Mouse (Mus musculus) brain, adult 2 months (tissue): ENCODE data around the gene Fat2.

ENCODE experiments used
- DNase-seq: peaks from one replicate; pipeline ENCODE4 v3.0.0; 2011; ENCODE audit warnings: low read depth, low spot score

Fat2 gene

DNA sequence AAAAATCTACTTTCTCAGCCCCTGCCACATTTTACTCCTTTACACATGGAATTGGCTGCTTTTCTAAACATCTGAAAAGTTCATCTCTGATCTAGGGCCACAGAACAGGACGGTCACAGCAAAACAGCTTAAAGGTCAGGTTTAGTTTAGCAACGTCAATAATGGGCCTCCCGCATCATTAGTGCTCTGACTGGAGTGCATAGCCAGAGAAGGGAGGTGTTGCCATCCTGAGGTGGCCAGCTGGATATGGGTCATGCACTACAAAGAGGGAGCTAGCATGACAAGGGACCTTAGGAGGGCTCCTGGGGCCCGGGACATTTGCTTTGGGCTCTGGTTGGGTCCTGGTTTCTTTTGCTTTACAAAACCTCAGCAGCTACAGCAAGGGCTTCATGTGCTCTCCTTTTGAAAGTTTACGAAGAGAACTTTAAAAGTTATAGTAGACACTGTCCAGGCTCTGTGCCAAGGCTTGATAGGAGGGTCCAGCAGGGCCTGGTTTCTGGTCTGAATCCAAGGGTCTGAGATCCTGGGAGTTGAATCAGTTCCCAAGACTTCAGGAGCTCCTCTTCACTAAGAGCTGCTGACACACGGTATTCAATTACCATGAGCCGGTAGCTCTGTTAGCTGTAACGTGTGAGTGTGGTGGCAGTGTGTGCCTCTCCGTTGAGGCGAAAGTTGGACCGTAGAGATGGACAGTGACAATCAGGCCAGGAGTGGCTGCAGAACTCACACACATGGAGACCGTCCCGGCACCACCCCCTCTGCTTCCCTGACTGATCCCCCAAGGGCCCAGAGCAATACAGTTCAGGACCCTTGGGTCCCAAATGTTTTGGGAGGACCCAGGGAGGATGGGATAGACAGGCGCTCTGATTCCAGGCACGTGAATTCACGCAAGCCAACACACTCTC lies 6.2 kb downstream of the Fat2 start:
- no peak for DNase-seq

DNA sequence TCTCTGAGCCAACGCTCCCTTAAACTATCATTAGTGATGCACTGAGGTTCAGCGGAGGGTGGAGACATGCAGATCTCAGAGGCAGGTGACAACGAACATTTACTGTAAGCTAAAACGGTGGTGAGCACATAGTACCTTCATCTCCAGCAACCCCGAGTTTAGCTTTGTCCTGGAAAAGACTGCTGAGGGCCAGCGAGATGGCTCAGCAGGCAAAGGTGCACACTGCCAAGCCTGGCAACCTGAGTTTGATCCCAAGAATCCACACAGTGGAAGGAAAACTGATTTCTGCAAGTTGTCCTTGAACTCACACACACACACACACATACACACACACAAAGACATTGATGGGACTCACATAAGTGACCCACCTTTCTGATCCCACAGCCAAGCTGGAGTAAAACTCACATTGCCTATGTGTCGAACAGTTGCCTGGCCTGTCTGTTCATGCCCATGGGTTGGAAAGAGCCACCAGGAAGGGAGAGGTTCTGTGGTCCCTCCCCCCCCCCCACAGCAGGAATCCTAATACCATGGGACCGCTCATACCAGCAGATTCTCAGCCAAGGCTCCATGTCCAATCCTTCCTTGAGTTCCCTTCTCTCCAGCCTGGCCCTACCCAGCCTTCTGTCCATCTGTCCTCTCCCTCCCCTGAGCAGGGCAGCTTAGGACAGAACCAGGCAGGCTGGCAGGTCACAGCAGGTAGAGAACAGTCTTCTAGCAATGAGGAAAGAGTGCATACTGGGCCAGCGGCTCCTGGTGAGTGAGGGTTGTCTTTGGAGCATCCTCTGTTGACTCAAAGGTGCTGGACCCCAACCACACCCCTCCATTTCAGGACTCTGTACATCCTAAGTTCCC lies 8.6 kb downstream of the Fat2 start:
- peak; percentile 94 for DNase-seq

DNA sequence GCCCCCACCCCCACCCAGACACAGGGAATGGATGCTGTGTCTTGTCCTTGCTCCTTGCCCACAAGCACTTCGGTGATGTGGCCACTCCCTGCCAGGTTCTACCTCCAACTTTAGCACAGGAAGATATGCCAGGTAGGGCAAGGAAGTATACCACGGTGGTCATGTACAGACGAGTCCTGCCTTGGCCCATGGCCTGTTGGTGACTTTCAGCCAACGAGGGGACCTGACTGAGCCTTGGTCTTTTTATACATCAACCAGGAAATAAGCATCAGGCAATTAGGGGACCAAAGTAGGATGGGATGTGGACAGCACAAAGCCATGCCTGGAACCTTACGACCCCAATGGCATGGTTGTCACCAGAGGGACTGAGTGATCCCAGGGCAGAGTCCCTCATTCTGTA lies 9.3 kb downstream of the Fat2 start:
- no peak for DNase-seq

DNA sequence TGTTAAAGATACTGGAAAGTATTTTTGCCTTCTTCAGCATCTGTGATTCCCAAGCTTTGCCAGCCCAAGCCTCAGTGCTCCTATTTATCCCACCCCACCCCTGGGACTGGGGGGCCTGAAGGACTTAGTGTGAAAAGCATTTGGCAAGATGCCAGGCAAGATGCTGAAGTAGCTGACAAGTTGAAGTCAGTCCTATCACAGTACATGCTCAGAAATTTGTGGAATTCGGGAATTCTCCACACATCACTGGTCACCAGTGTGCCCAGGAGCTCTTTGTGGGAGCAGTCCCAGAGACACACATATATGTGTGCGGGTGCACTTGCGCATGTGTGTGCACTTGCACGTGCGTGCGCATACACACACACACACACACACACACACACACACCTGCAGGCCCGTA lies 10.2 kb downstream of the Fat2 start:
- DNase-seq = no peak

DNA sequence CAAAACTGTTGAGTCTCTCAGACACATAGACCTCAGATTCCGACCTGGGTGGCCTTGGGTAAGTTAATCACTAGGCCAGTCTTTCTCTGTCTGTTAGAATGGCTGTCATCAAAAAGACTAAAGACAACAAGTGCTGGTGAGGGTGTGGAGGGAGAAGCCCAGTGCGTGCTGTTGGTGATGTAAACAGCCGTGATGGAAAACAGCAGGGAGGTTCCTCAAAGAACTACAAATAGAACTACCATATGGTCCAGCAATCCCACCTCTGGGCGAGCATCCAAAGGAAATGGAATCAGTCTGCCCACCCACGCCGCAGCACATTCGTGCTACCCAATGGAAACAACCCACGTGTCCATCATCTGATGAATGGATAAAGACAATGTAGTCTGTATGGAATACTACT lies 12.5 kb downstream of the Fat2 start:
- DNase-seq = peak; percentile 96

DNA sequence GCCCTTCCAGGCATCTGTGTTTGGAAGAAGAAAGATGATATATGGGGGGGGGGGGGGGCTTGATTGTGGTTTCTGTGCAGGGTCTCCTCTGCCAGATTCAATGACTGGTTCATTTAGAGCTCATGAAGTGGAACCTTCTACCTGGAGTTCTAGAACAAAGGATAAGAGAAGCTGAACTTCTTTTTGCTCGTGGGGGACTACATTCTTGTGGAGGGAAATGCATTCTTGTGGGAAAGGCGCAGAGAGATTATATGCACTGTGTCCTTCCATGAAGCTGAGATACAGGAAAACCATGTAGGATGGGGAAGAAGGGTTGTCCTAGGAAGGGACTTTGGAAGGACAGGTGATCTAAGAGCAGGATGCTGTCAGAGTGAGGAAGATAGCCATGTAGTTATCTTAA lies 15.4 kb downstream of the Fat2 start:
- no peak for DNase-seq

DNA sequence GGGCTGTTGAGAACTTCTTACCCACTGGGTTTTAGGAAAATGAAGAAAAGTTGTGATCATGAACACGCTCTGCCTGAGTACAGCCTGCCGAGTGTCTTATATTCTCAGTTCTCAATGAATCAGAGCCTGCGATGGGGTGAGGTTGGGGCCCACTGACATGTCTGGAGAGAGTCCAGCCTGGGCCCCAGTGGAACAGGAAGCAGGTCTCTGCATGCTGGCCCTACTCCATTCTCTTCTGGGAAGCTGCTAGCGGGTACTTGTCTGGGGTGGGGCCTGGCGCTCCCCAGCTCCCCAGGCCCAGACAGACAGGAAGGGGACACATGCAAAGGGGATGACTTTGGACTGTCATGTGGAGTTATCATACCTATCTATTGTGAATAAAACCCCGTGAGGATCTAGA lies 20.4 kb downstream of the Fat2 start:
- peak; percentile 55 for DNase-seq

DNA sequence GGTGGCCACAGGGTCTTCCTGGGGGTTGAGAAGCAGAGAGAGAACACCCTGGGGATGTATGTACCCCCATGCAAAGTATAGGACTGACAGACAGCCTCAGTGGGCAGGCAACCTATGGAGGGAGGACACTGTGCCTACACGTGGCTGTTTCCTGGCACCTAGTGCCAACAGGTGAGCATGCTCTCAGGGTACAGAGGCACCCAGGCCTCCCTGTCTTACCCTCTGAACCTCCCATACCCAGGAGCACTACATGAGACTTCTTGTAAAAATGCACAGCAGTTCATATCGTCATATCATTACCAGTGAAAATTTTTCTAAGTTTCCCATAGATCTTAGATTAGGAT lies 21.7 kb downstream of the Fat2 start:
- DNase-seq = no peak

DNA sequence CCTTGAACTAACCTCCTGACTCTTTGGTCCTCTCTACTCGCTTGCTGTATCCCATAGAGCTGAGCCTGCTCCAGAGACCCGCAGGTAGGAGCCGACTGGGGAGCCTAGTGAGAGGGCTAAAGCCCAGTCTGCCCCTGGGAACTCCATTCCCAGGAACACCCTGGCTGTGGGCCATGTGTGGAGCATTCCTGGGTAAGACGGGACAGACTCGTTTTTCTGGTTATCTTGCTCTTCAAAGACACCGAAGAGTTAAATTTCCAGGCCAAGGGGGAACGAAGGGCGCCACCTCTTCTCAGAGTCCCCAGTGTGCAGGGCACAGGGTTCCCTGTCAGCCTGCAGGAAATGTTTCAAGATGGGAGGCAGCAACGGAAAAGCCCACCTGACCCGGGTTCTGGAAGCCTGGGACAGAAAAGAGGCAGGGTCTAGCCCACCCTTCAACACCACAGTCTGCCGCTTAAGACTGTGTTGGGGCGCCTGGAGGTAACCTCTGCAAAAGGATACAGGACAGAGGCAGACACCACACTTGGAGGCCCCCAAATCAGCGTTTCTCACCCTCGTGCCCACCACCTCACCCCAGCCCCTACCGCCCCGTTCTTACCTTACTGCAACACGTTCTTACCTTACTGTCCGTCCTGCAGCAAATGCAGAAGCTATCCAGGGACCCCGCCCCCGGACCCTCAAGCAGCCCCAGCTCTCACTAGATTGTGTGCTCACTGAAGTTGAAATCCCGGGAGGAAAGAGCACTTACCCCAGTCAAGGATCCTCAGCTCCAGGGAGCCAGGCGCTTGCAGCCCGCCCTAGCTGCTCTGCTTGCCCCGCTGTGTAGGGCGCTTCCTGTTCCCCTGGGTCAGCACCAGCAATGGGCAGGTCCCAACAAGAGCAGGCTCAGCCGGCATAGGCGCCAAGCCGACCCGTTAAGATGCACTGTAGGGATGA lies 22.3 kb downstream of the Fat2 start:
- DNase-seq = no peak

DNA sequence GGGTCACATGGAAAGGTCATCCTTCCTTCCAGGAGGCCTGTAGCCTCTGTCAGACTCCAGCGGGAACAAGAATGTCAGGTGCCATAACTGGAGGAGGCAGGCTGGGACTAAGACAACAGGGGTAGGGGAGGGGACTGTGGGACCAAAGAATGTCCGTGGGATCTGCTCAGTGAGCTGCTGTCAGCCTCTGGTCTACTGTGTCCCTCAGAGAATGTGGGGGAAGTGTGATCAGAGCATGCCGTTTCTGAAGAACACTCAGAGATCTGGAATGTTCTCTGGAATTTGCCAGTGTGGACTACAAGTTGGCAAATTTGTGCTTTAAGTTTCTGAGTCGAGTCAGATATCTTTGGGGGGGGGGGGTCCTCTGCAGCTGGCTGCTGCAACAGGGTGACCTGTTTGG lies 34.0 kb downstream of the Fat2 start:
- no peak for DNase-seq

DNA sequence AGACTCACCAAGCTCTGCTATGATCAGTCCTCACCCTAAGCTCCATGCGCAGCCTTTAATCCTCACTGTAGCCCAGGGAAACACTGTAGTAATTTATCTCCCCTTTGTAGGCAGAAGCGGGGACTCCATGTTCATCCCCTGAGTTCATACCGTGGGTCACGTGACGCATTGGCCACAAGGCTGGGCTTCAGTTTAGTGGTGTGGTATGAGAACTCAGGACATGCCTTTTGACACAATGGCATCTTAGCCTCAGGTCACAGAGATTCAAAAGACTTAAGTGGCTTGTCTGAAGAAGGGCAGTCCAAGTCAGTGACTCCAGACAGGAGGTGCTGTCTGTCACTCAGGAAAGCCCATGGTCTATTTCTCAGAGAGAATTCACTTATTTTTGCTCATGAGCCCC lies 43.2 kb downstream of the Fat2 start:
- DNase-seq = no peak

DNA sequence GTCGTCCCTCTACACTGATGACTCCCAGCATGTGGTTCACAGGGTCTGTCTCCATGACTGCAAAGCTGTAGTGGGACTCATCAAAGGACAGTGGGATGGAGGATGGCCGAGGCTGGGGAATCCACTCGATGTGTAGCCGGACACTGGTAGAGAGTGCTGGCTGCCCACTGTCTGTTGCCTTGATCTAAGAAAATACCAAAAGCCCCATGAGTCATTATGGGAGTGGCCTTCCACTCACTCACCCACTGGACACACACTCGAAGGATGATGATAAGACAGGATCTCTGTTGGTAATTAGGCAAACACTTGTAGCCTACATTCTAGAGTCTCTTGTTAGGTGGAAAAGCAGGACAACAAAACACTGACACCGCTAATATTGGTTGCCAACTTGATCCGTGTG lies 44.5 kb downstream of the Fat2 start:
- no peak for DNase-seq

DNA sequence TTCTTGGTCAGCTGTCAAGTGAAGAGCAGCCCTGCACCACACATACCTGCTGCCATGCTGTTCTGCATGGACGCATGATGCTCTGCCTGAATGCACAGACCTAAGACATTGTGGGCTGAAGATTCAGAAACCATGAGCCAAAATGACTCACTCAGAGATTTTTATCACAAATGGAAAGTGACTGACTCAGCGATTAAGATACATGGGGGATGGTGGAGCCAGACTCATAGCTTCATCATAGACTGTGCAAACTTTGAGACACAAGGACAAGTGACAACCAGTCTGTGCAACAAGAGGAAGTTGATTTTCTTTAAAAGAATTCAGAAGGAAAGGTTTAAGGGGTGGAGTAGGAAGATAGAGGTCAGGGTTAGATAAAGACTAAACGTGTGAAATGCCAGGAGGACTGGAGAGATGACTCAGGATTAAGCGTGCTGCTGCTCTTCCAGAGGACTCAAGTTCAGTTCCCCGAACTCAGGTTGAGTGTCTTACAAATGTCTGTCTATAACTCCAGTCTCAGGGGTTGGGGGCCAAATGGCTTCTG lies 46.4 kb downstream of the Fat2 start:
- peak; percentile 45 for DNase-seq

DNA sequence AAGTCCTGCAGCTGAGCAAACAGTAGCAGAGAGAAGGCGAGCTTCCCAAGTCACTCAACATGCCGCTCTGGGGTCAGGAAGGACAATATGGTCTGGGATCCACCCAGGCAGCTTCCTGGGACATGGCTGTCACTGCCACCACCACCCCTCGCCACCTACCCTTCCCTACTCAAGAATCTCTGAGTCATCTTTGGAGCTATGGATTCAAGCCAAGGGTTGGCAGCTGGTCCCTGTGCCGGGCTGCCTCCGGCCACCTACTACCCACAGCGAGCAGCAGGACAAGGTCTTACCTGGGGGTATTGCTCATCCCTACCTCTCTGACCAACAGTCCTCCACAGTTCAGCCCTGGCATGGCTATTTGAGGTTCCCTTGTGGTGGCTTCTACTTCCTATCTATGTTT lies 61.6 kb downstream of the Fat2 start:
- peak; percentile 91 for DNase-seq

DNA sequence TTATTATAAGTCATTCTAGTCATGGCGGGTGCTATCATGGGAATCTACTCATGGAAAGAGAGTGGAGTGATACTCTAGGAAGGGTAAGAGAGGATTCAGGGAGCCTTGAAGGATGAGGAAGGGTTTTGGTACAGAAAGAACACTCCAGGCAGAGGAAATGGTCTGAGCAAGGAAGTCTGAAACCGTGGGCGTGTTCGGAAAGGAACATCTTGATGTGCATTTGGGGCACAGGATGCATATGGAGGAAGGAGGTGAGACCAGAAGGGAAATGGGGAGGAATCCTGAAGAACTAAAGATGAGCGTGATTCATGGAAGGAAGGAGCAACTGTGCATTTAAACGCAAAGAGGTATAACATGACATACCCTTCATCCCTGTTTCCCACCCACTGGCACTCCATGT lies 67.8 kb downstream of the Fat2 start:
- peak; percentile 62 for DNase-seq

DNA sequence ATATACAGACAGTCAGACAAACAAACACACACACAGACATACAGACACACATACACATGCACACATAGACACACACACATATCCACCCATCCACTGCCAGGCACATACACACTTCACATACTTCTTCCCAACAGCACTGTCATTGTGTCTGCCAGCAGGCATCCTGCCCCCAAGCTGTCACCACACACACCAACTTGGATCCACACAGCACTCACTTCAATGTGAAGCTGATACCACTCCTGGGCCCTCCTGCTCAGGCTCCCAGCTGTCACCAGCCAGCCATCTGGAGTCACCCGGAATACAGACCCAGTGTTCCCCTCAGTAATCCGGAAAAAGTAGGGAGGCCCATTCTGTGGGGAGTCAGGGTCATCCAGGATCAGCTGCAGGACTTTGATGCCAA lies 70.7 kb downstream of the Fat2 start:
- DNase-seq = peak; percentile 50

DNA sequence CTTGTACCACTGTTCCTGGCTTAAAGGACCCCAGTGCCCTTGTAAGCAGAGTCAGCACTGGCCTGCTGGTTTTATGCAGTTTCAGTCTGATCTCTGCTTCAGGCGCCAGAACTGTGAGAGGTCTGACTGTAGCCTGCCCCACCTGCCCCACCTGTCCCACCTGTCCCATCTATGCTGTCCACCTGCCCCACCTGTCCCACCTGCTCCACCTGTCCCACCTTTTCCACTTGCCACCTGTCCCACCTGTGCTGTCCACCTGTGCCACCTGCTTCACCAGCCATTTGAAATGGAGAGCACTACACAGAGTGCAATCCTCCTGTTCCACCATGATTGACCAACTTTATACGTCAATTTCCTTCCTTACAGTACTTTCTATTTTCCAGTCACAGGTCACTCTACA lies 72.0 kb downstream of the Fat2 start:
- DNase-seq = peak; percentile 38

DNA sequence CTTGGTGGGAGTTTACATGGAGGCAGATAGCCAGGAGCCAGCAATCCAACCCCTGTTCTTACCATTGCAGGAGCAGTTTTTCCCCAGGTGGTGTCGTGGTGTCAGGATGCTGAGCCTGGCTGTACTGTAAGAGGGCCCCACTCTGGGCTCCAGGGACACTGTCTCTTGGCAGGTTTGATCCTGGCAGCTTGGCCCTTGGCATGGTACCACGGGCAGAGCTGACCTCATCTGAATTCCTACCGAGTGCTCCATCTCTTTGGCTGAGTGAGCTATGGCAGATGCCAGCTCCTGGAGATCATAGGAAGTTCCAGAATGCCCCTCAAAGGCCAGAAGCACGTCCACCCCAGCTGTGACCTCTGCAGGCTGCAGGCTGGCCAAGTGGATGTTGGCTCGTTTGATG lies 74.4 kb downstream of the Fat2 start:
- peak; percentile 97 for DNase-seq

DNA sequence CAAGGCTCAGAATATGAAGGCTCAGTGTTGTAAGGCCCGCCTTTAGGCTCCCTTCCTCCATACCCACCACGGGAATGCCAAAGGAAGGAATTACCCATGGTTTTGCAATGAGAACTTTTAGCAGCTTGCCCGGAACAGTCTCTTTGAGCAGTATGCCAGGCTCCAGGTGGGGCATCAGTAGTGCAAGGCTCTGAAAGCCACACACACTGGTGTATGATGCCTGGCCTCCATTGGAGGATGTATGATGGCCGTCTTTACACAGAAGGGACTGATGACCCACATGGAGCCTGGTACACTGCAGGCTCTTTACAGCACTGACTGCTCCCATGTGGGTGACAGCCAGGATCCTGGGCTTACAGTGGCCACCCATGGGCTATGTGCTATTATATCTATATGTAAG lies 75.3 kb downstream of the Fat2 start:
- peak; percentile 36 for DNase-seq

DNA sequence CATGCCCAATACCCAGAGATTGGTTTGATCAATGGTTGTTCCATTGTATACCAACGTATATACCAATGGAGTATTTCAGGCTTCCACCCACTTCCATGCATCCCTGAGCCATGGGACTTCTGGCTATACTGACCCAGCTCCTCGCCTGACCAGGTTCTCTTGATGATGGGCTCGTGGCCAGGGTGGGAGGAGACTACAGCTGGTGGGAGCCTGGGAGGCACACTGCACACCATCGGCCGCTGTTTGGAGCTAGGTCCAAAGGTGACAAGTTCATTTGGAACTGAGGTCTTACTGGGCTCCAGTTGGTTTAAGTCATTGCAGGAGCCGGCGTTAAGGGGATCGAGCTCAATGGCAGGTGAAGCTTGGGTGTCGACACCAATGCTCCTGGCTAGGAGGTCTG lies 83.0 kb downstream of the Fat2 start:
- no peak for DNase-seq

DNA sequence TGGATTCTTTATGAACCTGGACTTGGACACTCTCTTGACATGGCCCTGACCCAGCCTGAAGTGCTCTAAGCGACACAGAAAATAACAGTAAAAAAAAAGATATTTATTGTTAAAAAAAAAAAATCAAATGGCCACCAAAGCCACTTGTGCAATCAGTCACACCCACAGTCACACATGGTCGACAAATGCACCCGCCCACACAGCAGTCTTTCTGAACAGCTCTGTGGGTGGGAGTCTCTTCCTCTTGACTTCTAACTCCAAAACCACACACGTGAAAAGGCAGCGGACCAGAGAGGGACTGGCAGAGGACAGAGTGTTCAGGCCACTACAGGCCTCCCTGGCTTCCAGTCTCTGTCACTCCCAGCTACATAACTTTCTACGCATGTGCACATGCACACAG lies 85.8 kb downstream of the Fat2 start:
- DNase-seq = peak; percentile 44

DNA sequence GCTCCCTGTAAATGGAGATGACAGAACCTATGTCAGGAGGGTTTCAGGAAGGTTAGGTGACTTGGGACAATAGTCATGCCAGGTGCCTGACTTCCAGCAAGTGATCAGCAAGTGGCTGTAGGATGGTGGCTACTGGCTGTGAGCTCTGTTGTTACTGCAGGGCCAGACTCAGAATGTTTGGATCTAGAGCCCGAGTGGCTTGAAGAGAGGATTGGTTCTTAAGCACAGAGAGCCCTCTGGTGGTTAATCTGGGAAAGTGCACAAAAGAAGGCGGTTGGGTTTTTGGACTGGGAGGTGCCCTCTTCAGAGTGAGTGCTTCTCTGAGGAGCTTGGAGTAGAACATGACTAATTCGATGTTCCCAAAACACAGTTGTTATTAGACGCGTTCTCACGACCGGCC lies 95.8 kb downstream of the Fat2 start:
- DNase-seq = peak; percentile 94
